Mouse (Mus musculus): ENCODE results near the gene Slc38a7.
"Not testable (repeated sequence)": the region's sequence is repeated elsewhere in the genome, so short reads cannot be mapped to it uniquely, and the experiment has no call there.

GRCm38 (mm10) chr8:95795333-95796061 lies 57.8 kb downstream of the Slc38a7 start:
- not testable (repeated sequence) for TF ChIP-seq CTCF (IDR thresholded peaks at IDR 0.05; ENCODE audit: extremely low read depth, insufficient read depth, insufficient read length, insufficient replicate concordance); POLR2A (IDR thresholded peaks at IDR 0.05; ENCODE audit: low read depth, low read length)
